Mouse (Mus musculus) liver, adult (tissue): Measurements from ENCODE around the gene Gm15093.
"Not testable (repeated sequence)": the region's sequence is repeated elsewhere in the genome, so short reads cannot be mapped to it uniquely, and the experiment has no call there.

Experiments used
- GATA4 ChIP-seq: IDR thresholded peaks from 2 replicates; pipeline ENCODE4 v1.6.1; 2014; ENCODE audit warnings: mild to moderate bottlenecking, low read length; ENCODE audit not compliant: insufficient replicate concordance

The Gm15093 gene

DNA sequence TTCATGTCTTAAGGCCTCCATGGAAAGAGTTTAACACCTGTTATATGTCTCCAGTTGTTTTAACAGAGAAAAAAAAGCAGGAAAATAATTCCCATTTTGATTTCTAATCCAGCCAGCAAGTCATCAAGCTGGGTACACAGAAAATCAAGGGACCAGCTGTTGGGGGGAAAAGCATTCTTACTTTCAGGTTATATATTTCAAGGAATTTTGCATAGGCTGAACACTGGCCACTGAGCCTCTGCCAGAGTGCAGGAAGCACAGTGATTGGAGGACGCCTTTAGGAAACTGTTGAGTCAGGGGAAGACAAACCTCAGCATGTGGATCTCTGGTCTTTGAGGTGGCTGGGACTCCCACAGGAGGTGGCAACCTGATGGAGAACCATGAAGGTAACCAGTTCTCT, at the start of gene Gm15093:
TSS of gene Gm15093 (plus strand) at position 301 of the 400 bp plus-strand sequence.
- not testable (repeated sequence) for TF ChIP-seq GATA4
